Mouse (Mus musculus) heart, adult 18-20 months (tissue): ENCODE measurements around the gene Sec1. TPM values are rescaled to one million over a fixed set of nuclear protein-coding genes. Genes with fewer than 3 reads are reported as not detected.

Source experiments
- DNase-seq, 2 experiments: peaks; one replicate each; pipeline ENCODE4 v3.0.0; 2021 to 2022; ENCODE audit warnings: mixed read lengths in 1 of 2
- total RNA-seq, 2 experiments: library from RNA; stranded (reverse); gene quantifications; 2 replicates each; pipeline ENCODE4 v1.2.3; 2021

Sec1 gene
- total RNA-seq, 2 experiments from 2014 or later: 0.18 to 0.30 TPM

- peak; percentile 99 to 100 for DNase-seq
Measured at GRCm38 (mm10) chr7:45704730-45705442, 10.7 kb upstream of the Sec1 start, which contains the start of gene Dbp. TSS of gene Dbp (plus strand) at chr7:45705088.

- peak; percentile 66 to 71 for DNase-seq
Measured at GRCm38 (mm10) chr7:45704046-45704559, 9.9 kb upstream of the Sec1 start.

- DNase-seq: no peak
Measured at GRCm38 (mm10) chr7:45703521-45704033, 9.4 kb upstream of the Sec1 start.

- DNase-seq: no peak
Measured at GRCm38 (mm10) chr7:45702809-45703520, 8.8 kb upstream of the Sec1 start.

GRCm38 (mm10) chr7:45702316-45702715, 8.1 kb upstream of the Sec1 start:
- no peak for DNase-seq

GRCm38 (mm10) chr7:45701607-45702006, 7.4 kb upstream of the Sec1 start:
- DNase-seq: no peak

GRCm38 (mm10) chr7:45701072-45701471, 6.9 kb upstream of the Sec1 start:
- DNase-seq: no peak

- peak; percentile 90 to 92 for DNase-seq
Measured at GRCm38 (mm10) chr7:45700301-45701015, 6.3 kb upstream of the Sec1 start.

- DNase-seq: no peak
Measured at GRCm38 (mm10) chr7:45699523-45700141, 5.4 kb upstream of the Sec1 start, which contains the start of gene Car11. TSS of gene Car11 (plus strand) at chr7:45699843.

GRCm38 (mm10) chr7:45697894-45698293, 3.7 kb upstream of the Sec1 start:
- no peak for DNase-seq

- no peak for DNase-seq
Measured at GRCm38 (mm10) chr7:45695098-45695497, 896 bp upstream of the Sec1 start.

- no peak for DNase-seq
Measured at GRCm38 (mm10) chr7:45692364-45692763, 1.8 kb downstream of the Sec1 start.

GRCm38 (mm10) chr7:45689800-45690199, 4.4 kb downstream of the Sec1 start:
- no peak for DNase-seq

GRCm38 (mm10) chr7:45689099-45689498, 5.1 kb downstream of the Sec1 start:
- DNase-seq: no peak

- DNase-seq: no peak
Measured at GRCm38 (mm10) chr7:45686841-45687240, 7.4 kb downstream of the Sec1 start.

GRCm38 (mm10) chr7:45685811-45686210, 8.4 kb downstream of the Sec1 start:
- no peak for DNase-seq

GRCm38 (mm10) chr7:45683396-45684050, 10.7 kb downstream of the Sec1 start, which contains the start of gene Ntn5:
TSS of gene Ntn5 (plus strand) at chr7:45684022.
- DNase-seq: no peak

- DNase-seq: peak; percentile 88 to 90
Measured at GRCm38 (mm10) chr7:45682144-45683126, 11.8 kb downstream of the Sec1 start.

GRCm38 (mm10) chr7:45681046-45681736, 13.0 kb downstream of the Sec1 start:
- peak; percentile 74 to 84 for DNase-seq
